Mouse (Mus musculus) kidney, adult 11 months (tissue): Measurements from ENCODE around the gene Tmem263.
A peak's percentile ranks its signal among the peaks of the same experiment; 100 is the strongest.

Experiments used
- DNase-seq: peaks from one replicate; pipeline ENCODE4 v3.0.0; 2022

The Tmem263 gene

DNA sequence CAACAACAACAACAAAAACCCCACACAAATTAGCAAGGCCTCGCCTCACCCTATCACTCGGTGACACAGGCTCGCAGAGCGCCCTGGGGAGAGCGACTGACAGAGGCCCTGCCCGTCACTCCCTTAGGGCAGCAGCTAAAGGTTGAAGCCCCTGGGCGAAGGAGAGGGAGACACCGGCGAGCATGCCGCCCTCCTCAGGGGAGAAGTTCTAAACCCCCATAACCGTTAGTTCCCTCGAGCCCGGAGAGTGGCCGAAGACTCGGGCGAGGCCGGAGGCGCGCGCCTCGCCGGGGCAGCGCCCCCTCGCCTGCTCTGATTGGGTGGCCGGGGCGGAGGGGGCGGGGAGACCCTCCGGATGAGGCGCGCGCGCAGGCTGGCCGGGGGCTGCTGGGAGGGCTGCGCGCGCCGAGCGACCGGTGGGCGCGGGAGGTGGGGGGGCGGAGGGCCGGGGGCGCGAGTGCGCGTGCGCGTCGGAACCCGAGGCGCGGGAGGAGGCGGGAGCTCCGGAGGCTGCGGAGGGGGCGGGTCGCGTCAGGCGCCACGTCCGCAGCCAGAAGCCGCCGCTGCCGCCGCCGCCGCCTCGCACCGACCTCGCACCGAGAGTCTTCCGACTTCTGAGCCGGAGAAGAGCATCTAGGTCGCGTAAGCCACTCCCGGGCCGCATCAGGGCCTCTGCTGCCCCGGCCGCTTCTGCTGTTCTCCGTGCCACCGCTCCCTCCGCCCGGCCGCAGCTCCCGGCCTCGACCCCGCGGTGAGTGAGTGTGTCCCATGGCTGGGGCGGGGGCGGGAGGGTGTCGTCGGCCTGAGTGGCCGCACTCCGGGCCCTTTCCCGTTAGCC, at the start of gene Tmem263, which contains the start of gene Fhl4:
Gene Tmem263 (plus strand): TSS at position 381 of the 838 bp plus-strand sequence.
Gene Fhl4 (minus strand): TSS at position 249 of the 838 bp plus-strand sequence.
- peak; percentile 64 for DNase-seq

DNA sequence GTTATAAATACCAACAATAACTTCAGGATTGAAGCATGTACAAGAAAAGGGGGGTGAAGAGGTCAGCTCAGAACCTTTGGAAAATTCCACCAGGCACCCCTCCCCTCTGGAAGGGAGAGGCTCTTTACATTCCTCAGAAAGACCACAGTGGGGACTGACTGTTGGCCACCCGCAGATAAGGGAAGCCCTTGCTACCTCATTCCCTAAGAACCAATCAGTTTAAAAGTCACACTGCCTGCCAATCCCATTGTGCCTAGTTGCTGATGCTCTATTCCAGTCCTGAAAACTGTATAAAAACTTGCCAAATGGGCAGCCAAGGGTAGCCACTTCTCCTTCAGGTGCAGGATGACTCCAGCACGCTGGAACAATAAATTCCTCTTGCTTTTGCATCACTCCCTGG, 47.6 kb upstream of the Tmem263 start:
- DNase-seq, result no peak

DNA sequence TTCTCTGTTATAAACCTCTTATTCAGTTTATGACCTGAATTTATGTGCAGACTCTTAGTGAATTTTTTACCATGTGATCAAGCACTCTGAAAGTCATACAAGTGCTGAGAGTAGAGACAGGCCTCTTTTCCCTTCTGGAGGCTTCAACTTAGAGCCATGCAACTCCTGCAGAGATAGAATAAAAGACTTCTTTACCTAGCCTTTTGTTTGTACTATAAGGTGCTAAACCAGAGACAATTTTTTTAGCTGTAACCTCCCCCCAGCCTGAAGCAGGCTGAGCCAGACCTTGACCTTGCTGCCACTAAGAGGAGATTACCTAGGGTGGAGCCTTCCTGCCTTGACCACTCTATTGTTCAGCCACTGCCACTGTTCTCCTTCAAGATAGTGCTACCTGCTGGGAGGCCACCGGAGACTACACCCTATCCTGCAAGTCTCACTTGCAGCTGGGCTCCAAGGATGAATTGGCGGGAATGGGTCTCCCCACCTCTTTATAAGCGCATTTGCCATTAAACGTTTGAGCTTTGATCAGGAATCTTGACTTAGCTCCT, 30.7 kb upstream of the Tmem263 start:
- no peak for DNase-seq

DNA sequence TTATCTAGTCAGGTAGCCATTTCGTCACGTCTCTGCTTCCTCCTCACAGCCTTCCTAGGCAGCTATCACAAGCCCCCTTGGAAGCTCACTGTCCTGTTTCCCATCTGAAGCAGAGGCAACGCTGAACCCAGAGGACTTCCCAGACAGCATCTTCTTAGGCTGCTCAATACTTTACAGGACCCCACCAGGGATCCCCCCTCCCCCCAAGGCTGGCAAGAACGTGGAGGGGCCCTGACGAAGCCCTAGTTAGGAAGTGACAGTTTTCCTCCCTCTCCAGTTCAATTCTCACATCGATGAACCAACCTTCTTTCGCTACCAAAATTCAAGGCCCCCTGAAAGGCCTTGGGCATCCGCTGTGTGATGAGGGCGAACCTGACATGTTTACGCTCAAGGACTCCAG, 586 bp upstream of the Tmem263 start:
- peak; percentile 5 for DNase-seq

DNA sequence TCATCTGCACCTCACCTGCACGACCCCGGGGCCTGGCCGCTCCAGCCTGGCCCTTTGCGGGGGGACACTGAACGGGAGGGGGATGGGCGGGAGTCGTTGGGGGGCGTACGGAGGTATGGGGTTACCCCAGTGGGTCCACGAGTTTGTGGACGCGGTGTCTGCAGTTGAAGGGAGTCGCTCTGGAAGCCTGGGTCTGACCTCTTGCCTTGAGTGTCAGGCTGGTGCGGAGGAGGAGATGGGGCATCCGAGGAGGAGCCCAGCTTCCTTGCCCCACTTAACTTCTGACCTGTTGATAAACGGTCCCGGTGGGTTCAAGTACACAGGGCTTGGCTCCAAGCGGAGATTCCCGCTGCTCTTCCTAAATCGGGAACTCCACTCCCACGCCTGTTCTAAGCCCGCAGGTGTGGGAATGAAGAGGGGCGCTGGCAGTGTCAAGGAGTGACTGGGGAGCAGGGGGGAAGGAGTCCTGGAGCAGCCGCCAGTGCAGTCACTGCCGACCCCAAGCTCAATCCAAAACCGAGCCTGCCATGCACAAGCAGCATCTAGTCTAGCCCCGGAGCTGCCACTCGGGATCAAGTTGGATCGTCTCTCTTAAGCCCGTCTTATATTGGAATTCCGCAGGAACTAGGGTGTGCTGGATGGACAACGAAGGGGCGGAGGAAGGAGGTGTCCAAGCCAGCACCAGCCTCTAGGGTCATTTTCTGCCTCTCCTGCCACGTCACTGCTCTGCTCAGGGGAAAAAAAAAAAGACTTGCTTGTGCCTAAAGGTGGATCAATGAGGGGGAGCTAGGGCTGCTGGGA, 858 bp downstream of the Tmem263 start:
- DNase-seq, result peak; percentile 13

DNA sequence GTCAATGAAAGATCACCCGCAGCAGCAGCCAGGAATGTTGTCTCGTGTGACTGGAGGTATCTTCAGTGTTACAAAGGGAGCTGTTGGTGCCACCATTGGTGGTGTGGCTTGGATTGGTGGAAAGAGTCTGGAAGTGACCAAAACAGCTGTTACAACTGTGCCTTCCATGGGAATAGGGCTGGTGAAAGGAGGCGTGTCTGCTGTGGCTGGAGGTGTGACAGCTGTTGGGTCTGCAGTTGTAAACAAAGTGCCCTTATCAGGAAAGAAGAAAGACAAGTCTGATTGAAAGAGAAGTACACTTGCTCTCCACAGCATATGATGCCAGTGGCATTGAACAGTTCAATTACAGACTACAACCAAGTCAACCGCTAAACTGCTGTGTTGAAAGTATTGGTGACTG, 12.0 kb downstream of the Tmem263 start:
- DNase-seq, result no peak

DNA sequence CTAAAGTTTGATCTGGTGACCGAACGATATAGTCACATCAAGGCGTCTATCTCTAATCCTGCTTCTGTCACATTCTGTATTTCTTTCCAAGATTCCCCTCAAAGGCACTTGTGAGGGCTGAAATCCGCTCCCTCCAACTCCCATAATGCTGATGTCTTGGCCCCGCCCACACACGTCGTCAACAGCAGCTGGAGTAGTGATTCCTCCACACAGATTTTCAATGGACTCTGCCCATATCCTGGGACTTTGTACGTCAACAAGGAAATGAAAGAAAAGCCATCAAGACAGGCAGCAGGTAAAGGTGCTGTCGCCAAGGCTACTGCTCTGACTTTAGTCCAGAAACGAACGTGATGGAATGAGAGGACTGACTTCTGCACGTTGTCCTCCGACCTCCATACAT, 22.8 kb downstream of the Tmem263 start:
- no peak for DNase-seq

DNA sequence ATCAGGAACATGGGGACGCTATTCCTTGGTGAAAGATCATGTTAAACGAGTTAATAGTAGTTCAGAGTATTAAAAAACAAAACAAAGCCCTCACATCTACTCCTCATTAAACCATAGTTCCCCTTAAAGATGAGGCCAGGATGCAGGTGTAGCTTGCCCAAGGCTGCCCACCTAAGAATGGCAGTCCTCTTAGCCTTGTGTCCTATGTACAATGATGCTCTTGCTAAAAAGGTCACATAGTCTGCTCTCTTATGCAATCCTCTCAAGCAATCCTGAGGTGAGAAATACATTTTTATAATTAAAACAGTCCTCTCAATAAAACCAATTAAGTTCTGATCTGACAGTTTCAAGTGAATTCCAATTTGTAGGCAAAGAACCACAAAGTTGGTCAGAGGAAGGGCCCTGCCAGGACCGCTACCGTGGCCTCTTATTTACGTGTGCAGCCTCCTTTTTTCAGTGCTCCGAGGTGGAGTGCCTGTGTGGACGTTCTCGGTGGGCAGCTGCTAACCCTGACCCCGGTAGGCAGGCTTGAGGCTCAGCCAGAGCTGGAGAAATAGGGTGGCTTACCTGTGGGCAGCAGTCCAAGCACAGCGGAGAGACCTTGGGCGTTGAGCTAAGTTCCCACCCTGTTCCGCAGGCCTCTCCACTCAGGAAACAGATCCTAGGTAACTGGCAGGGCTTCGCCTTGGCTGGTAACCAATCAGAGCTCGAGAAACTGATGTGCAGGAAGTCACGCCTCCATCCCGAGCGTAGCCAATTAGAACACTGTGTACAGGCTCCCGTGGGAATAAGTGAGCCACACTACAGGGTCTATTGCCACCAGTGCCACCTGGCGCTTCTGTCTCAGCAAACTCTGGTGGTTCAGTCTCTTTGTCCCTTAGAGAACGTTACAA, 25.2 kb downstream of the Tmem263 start, which contains the start of gene Mterf2:
Gene Mterf2 (minus strand): TSS at position 633 of the 893 bp plus-strand sequence.
- DNase-seq, result peak; percentile 98

DNA sequence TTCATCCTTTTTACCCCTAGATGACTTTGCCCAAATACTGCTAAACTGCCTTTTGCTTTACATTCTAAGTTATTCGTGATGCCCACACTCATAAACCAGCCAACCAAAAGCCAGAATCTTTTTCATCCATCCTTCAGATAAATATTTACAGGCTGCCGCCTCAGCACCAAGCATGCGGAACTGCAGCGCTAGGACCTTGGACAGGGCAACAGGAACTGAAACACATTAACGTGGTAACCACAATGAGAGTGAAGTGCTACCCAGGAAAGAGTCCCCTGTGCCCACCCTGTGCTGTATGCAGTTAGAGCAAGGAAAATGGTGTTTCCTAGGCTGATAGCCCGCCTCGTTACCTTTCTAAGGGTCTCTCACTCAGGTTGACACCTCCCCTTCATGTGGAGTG, 26.0 kb downstream of the Tmem263 start:
- peak; percentile 44 for DNase-seq

DNA sequence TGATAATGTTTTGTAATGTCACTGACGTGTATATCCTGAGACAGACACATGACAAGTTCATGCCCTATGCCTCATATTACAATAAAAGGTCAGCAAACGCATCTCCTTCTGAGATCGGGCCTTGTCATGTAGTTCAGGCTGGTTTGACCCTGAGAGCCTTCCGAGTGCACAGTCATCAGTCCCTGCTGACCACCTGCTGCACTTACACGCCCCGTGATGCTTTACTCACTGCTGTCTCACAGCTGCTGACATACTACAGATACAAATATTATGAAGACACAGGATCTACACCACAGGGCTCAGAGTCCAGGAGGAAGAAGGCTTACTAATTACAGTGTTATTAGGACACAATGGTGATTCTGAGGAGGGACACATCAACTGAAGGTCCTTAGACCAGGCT, 34.1 kb downstream of the Tmem263 start:
- no peak for DNase-seq

DNA sequence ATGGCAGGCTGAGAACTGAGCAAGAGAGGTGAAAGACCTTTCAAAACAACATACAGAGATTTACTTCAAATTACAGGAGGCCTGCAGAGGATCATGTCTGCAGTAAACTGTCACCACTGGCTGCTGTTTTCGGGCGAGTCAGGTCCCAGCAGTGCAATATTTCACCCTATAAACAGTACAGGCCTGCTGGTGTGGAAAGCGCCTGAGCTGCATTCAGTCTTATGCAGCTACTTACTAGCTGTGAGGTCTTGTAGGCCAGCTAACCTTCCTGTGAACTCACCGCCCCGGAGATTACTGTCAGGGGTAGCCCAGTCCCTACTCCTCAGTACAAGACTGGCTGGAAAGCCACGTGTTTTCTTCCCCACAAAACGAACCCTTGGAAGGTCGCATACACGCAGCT, 39.0 kb downstream of the Tmem263 start:
- DNase-seq, result no peak

DNA sequence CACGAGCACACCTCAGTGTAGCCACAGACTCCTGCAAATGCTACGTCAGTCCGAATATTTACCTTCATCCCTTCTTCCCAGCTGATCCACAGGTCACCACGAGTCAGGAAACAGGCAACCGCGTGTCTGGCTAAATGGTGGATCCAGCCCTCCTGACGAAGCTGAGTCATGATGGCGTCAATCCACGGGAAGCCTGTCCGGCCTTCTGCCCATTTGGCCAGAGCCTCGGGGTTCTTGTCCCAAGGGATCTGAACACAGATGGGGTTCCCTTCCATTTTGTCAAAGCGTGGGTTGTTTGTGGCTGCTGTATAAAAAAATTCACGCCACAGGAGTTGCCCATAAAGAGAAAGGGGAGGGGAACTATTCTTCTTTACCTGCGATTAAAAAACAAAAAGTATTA, 43.9 kb downstream of the Tmem263 start:
- no peak for DNase-seq

DNA sequence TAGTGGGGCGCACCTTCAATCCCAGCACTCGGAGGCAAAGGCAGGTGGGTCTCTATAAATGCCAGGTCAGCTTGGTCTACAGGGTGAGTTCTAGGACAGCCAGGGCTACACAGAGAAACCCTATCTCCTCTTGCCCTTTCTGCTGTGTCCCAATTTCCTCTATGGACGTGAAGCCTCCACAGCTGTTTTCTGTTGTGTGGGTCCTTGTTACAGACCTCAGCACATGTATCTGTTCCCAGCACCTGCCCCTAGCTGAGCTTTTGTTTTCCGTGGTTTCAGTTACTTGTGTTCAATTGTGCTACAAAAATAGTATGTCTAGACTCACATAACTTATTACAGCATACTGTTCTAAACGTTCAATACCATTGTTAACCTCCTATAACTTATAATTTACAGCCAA, 46.8 kb downstream of the Tmem263 start:
- DNase-seq, result no peak

DNA sequence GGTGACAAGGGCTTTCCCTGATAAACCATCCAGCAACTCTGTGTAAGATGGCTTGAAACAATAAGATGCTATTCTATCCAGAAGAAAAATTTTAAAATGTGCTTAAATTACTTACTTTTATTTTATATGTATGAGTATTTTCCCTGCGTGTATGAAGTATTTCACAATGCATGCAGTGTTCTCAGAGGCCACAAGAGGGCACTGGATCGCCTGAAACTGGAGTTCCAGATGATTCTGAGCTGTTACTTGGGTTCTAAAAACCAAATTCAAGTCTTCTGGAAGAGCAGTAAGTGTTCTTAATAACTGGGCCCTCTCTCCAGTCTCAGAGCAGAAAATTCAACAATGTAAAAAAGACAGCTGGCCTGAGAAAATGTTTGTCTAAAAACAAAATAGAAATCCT, 51.8 kb downstream of the Tmem263 start:
- peak; percentile 23 for DNase-seq

DNA sequence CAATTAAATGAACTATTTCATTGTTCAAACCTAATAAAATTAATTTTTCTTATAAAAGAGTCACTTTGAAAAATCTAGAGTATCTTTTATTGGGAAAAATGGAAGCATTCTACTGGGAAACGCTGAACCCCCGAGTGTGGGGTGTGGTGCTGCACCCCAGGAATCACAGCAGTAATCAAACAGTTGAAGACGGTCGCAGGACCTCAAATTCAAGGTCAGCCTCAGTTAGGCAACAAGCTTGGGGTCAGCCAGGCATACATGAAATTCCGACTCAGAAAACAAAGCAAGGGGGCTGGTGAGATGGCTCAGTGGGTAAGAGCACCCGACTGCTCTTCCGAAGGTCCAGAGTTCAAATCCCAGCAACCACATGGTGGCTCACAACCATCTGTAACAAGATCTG, 55.0 kb downstream of the Tmem263 start:
- no peak for DNase-seq

DNA sequence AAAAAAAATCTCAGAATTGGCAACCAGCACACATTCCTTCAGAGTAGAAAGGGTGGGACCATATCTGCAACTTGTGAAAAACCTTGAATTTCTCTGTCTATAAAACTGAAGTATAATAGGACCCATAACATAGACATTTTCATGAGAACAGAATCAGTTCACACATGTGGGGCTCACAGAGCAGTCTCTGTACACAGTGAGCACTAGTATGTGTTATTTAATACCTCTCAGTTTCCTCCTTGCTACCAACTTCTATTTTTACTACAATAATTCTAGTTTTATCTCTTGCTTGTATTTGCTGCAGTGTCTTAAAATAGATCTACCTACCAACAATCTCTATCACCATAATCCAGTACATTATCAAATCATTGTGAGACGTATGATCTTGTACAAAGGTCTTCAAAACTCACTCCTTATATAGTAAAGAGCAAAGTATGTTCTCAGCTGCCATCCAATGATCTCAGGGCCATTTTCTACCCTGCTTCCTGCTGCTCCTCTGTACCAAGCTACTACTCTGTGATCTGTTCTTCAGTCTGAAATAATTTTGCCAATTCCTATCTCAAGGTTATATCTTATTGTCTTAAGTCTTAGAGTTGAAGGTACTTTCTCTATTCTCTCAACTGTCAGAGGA, 57.7 kb downstream of the Tmem263 start:
- no peak for DNase-seq

DNA sequence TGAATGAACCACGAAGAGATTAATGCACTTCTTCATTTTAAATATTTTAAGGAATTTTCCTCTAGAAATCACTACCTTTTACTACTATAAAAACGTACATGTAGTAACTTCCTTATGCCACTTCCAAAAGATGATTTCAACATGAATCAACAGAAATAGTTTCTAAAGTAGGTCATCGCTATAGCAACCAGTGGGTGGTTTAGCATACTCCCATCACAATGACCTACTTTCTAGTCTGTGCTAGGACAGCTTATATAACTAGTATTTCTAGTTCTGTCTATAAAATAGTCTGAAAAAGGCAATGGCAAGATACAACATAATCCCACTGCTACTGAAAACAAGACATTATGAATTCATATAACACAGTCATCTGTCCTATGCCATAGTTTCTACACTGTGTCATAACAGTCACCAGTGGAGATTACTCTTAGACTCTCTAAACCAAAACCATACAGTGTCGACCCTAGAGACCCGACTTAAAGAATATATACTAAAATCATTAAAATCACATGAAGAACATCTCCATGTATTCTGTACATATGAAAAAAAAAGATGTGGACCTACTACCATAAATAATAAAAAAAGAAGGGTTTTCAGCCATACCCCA, 59.4 kb downstream of the Tmem263 start:
- DNase-seq, result no peak

DNA sequence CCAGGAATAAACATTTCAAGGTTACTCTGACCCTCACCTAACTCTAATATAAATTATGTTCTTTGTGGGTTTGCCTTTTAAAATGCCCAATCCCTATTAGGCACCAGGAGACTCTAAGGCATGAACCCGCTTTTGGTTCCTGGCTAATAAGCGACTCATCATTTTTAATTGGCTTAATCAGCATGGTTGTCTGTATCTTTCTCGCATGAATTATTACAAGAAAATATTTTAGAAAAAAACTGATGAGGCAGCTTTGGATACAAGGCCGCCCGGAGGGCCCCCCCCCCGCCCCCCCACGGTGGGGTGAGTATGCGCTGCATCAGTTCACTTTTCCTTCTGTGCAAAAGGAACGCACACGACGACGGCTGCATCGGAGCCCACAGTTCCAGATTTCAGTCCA, 62.4 kb downstream of the Tmem263 start:
- no peak for DNase-seq

DNA sequence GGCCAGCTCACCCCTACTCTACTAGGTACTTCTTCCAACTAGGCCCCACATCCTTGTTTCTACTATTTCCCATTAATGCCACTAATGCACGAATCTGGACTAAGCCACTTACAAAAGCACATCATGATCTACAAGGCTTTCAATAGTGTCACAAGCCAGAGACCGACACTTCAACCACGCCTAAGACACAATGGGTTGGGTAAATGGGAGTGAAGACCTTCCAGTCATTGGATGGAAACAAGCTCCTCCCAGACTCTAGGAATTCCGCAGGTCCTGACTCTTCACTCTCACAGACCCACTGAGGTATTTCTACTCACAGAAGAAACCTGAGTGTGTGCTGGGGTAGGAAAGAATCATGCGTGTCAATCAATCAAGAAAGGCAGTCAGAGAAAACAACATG, 62.9 kb downstream of the Tmem263 start:
- no peak for DNase-seq
